Mouse (Mus musculus): ENCODE results near the gene Gdpgp1. TPM values are rescaled to one million over a fixed set of nuclear protein-coding genes. Genes with fewer than 3 reads are reported as not detected.

Gene Gdpgp1
- polyA plus RNA-seq, 2 experiments: 1.1 to 1.3 TPM

DNA sequence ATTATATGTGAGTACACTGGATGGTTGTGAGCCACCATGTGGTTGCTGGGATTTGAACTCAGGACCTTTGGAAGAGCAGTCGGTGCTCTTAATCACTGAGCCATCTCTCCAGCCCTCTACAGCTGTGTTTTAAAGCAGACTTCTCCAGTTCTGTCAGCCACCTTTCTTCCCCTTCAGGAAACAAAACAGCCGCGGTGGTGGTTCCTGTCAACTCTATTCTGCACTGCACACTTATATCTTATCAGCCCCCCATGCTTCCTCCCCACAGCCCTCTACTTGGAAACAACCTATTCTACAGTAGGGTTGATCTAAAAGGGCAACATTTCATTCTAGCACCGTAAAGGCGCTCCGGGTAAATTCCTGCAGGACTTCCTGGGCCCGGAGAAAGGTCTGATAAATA lies 14.2 kb downstream of the Gdpgp1 start:
- Histone ChIP-seq H3K4me1 (replicated peaks; ENCODE audit: control insufficient read depth in 2 of 2, insufficient read depth in 2 of 2, low read length in 1 of 2) (peaks cover 7 to 8% of the 10 kb centered on the region in 2 experiments), H3K9me3 (ENCODE audit: control insufficient read depth, low read length) (no peaks in the 10 kb centered on the region), H3K9ac (replicated peaks) (peak overlapping the region; percentile 65), H3K4me3 (ENCODE audit: insufficient read depth in 1 of 2, low read depth in 2 of 2, low read length in 2 of 2) (peak overlapping the region in 1 of 2 experiments; percentile 70; a peak in 2 of 4 replicates), H3K27me3 (ENCODE audit: control insufficient read depth, insufficient read depth, low read length) (no peaks in the 10 kb centered on the region), H3K36me3 (replicated peaks; ENCODE audit: control insufficient read depth, insufficient read depth, low read depth) (no peaks in the 10 kb centered on the region), H3K27ac (no peak overlapping the region), H3K4me2 (ENCODE audit: low read depth) (peak overlapping the region; percentile 78)
- DNase-seq (ENCODE audit: low read depth in 3 of 3, low spot score in 3 of 3) (no peak), ATAC-seq (ENCODE audit: insufficient read depth) (no peak)
- WGBS (ENCODE audit: insufficient replicate concordance): 9% methylated on average over 7 of the region's 7 CpGs
- no peak for TF ChIP-seq CTCF (IDR thresholded peaks at IDR 0.05; ENCODE audit: low read depth)

DNA sequence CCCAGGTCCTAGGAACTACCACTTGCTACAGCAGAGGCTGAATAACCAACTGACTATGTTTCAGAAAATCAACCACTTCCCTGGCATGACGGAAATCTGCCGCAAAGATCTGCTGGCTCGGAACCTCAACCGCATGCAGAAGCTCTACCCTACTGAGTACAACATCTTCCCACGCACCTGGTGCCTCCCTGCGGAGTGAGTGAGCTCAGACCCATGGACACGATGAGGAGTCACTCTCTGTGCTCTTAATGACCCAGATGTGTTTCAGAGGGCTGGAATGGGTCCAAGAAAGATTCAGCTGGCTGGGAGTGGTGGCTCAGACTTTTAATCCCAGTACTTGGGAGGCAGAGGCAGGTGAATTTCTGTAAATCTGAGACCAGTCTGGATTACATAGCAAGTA lies 19.8 kb downstream of the Gdpgp1 start:
- H3K4me3 ChIP-seq (ENCODE audit: insufficient read depth in 1 of 2, low read depth in 2 of 2, low read length in 2 of 2): no peak overlapping the region
- 70% methylated on average over 7 of the region's 7 CpGs for whole genome bisulfite sequencing (ENCODE audit: insufficient replicate concordance)
- H3K27me3 ChIP-seq (ENCODE audit: control insufficient read depth, insufficient read depth, low read length): no peaks in the 10 kb centered on the region
- ATAC-seq (ENCODE audit: insufficient read depth): no peak
- H3K9ac ChIP-seq (replicated peaks): no peak overlapping the region
- TF ChIP-seq CTCF (IDR thresholded peaks at IDR 0.05; ENCODE audit: low read depth) (no peak), EP300 (IDR thresholded peaks at IDR 0.05; ENCODE audit: low read depth) (no peak)
- H3K9me3 ChIP-seq (ENCODE audit: control insufficient read depth, low read length): no peaks in the 10 kb centered on the region
- no peak overlapping the region for H3K27ac ChIP-seq
- H3K36me3 ChIP-seq (replicated peaks; ENCODE audit: control insufficient read depth, insufficient read depth, low read depth): no peaks in the 10 kb centered on the region
- H3K4me2 ChIP-seq (ENCODE audit: low read depth): no peak overlapping the region
- no peak for DNase-seq (ENCODE audit: low read depth in 3 of 3, low spot score in 3 of 3)
- H3K4me1 ChIP-seq (replicated peaks; ENCODE audit: control insufficient read depth in 2 of 2, insufficient read depth in 2 of 2, low read length in 1 of 2): peaks cover 5 to 6% of the 10 kb centered on the region in 2 experiments; a peak in 2 of 4 replicates

DNA sequence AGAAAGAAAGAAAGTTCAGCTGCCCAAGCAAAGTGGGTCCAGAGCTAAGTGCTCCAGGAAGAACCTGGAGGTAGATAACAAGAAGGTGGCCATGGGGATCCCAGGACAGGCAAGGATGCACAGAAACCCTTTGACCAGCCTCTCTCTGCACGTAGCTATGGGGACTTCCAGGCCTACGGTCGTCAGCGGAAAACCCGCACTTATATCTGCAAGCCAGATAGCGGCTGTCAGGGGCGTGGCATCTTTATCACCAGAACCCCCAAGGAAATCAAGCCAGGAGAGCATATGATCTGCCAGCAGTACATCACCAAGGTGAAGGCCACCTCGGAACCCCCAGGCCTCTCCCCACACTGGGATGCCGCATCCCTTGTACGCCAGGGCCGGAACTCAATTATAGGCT lies 20.2 kb downstream of the Gdpgp1 start:
- H3K27me3 ChIP-seq (ENCODE audit: control insufficient read depth, insufficient read depth, low read length): no peaks in the 10 kb centered on the region
- H3K4me1 ChIP-seq (replicated peaks; ENCODE audit: control insufficient read depth in 2 of 2, insufficient read depth in 2 of 2, low read length in 1 of 2): peaks cover 5 to 6% of the 10 kb centered on the region in 2 experiments; a peak in 2 of 4 replicates
- ATAC-seq (ENCODE audit: insufficient read depth) (no peak), DNase-seq (ENCODE audit: low read depth in 3 of 3, low spot score in 3 of 3) (no peak)
- H3K4me3 ChIP-seq (ENCODE audit: insufficient read depth in 1 of 2, low read depth in 2 of 2, low read length in 2 of 2): no peak overlapping the region
- H3K9ac ChIP-seq (replicated peaks): no peak overlapping the region
- no peaks in the 10 kb centered on the region for H3K9me3 ChIP-seq (ENCODE audit: control insufficient read depth, low read length)
- H3K27ac ChIP-seq: no peak overlapping the region
- no peaks in the 10 kb centered on the region for H3K36me3 ChIP-seq (replicated peaks; ENCODE audit: control insufficient read depth, insufficient read depth, low read depth)
- WGBS (ENCODE audit: insufficient replicate concordance): 39% methylated on average over 11 of the region's 11 CpGs
- H3K4me2 ChIP-seq (ENCODE audit: low read depth): no peak overlapping the region
- TF ChIP-seq EP300 (IDR thresholded peaks at IDR 0.05; ENCODE audit: low read depth) (no peak), CTCF (IDR thresholded peaks at IDR 0.05; ENCODE audit: low read depth) (no peak)

DNA sequence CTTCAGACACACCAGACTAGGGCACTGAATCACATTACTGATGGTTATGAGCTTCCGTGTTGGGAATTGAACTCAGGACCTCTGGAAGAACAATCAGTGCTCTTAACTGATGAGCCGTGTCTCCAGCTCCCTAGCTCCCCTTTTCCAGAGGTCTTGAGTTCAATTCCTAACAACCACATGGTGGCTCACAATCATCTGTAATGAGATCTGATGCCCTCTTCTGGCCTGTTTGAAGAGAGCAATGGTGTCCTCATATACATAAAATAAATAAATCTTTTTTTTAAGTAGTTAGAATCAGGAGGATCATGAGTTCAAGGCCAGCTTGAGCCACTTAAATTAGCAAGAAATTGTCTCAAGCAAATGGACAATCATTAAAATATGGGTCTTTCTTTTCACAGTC lies 23.3 kb downstream of the Gdpgp1 start:
- Histone ChIP-seq H3K4me1 (replicated peaks; ENCODE audit: control insufficient read depth in 2 of 2, insufficient read depth in 2 of 2, low read length in 1 of 2) (peaks cover 5 to 9% of the 10 kb centered on the region in 2 experiments; a peak in 3 of 4 replicates), H3K4me3 (ENCODE audit: insufficient read depth in 1 of 2, low read depth in 2 of 2, low read length in 2 of 2) (no peak overlapping the region), H3K36me3 (replicated peaks; ENCODE audit: control insufficient read depth, insufficient read depth, low read depth) (no peaks in the 10 kb centered on the region), H3K27ac (no peak overlapping the region), H3K9me3 (ENCODE audit: control insufficient read depth, low read length) (no peaks in the 10 kb centered on the region), H3K27me3 (ENCODE audit: control insufficient read depth, insufficient read depth, low read length) (no peaks in the 10 kb centered on the region), H3K9ac (replicated peaks) (no peak overlapping the region), H3K4me2 (ENCODE audit: low read depth) (no peak overlapping the region)
- TF ChIP-seq EP300 (IDR thresholded peaks at IDR 0.05; ENCODE audit: low read depth): no peak
- TF ChIP-seq CTCF (IDR thresholded peaks at IDR 0.05; ENCODE audit: low read depth): peak; percentile 39; the same call in 1 of the 2 replicates
- ATAC-seq (ENCODE audit: insufficient read depth) (no peak), DNase-seq (ENCODE audit: low read depth in 3 of 3, low spot score in 3 of 3) (no peak)
- 50% methylated on average over 2 of the region's 2 CpGs for WGBS (ENCODE audit: insufficient replicate concordance)

DNA sequence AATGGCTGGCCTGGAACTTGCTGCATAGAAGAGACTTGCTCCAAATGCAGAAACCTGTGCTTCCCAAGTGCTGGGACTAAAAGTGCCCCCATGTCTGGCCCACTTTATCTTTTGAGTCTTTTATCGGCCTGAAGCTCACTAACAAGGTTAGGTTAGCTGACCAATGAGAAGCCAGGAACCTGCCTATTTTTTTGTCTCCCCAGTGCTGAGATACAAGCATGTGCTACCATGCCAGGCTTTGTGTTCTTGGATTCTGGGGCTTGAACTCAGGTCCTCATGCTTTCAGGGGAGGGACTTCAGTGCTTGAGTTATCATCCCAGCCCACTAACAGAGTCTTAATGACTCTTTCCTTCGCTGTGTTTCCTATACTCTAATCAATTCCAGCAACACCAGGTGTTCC lies 25.0 kb downstream of the Gdpgp1 start:
- no peak for DNase-seq (ENCODE audit: low read depth in 3 of 3, low spot score in 3 of 3)
- no peak overlapping the region for H3K4me3 ChIP-seq (ENCODE audit: insufficient read depth in 1 of 2, low read depth in 2 of 2, low read length in 2 of 2)
- TF ChIP-seq CTCF (IDR thresholded peaks at IDR 0.05; ENCODE audit: low read depth) (no peak), EP300 (IDR thresholded peaks at IDR 0.05; ENCODE audit: low read depth) (no peak)
- H3K27ac ChIP-seq: no peak overlapping the region
- no peak overlapping the region for H3K9ac ChIP-seq (replicated peaks)
- H3K4me1 ChIP-seq (replicated peaks; ENCODE audit: control insufficient read depth in 2 of 2, insufficient read depth in 2 of 2, low read length in 1 of 2): peaks cover 12 to 15% of the 10 kb centered on the region in 2 experiments
- H3K36me3 ChIP-seq (replicated peaks; ENCODE audit: control insufficient read depth, insufficient read depth, low read depth): no peaks in the 10 kb centered on the region
- H3K4me2 ChIP-seq (ENCODE audit: low read depth): no peak overlapping the region
- WGBS (ENCODE audit: insufficient replicate concordance): 49% methylated on average over 2 of the region's 2 CpGs
- ATAC-seq (ENCODE audit: insufficient read depth): no peak
- H3K27me3 ChIP-seq (ENCODE audit: control insufficient read depth, insufficient read depth, low read length): no peaks in the 10 kb centered on the region
- no peaks in the 10 kb centered on the region for H3K9me3 ChIP-seq (ENCODE audit: control insufficient read depth, low read length)
